Mouse (Mus musculus): Measurements from ENCODE around the gene Ube2r2. TPM values are rescaled to one million over a fixed set of nuclear protein-coding genes. Genes with fewer than 3 reads are reported as not detected.

The Ube2r2 gene
- polyA plus RNA-seq, 1 experiment from 2014 or later: 90.7 TPM

GRCm38 (mm10) chr4:41174631-41175030 lies 39.1 kb downstream of the Ube2r2 start:
- no peaks in the 10 kb centered on the region for H3K27me3 ChIP-seq (replicated peaks; ENCODE audit: control insufficient read depth, insufficient read depth, low read length)
- H3K27ac ChIP-seq (replicated peaks; ENCODE audit: low read depth, low read length): no peak overlapping the region
- peaks cover 41% of the 10 kb centered on the region for H3K36me3 ChIP-seq (ENCODE audit: control insufficient read depth, insufficient read depth, low read length)
- ATAC-seq (ENCODE audit: low read depth) (no peak), DNase-seq (ENCODE audit: low spot score) (peak; percentile 35)
- WGBS: 74% methylated on average over 2 of the region's 2 CpGs
- no peaks in the 10 kb centered on the region for H3K9me3 ChIP-seq (ENCODE audit: control insufficient read depth, low read length)
- no peaks in the 10 kb centered on the region for H3K4me1 ChIP-seq (ENCODE audit: control insufficient read depth, insufficient read depth, low read length)
- H3K4me3 ChIP-seq (ENCODE audit: low read depth, low read length): no peak overlapping the region
- H3K9ac ChIP-seq (ENCODE audit: low read depth, low read length): no peak overlapping the region
- H3K4me2 ChIP-seq (ENCODE audit: low read depth, low read length): no peak overlapping the region

GRCm38 (mm10) chr4:41179825-41180725 lies 44.5 kb downstream of the Ube2r2 start:
- Histone ChIP-seq H3K4me3 (ENCODE audit: low read depth, low read length) (no peak overlapping the region), H3K9me3 (ENCODE audit: control insufficient read depth, low read length) (no peaks in the 10 kb centered on the region), H3K36me3 (ENCODE audit: control insufficient read depth, insufficient read depth, low read length) (peaks cover 73% of the 10 kb centered on the region), H3K4me1 (ENCODE audit: control insufficient read depth, insufficient read depth, low read length) (no peaks in the 10 kb centered on the region), H3K27ac (replicated peaks; ENCODE audit: low read depth, low read length) (no peak overlapping the region), H3K4me2 (ENCODE audit: low read depth, low read length) (no peak overlapping the region), H3K27me3 (replicated peaks; ENCODE audit: control insufficient read depth, insufficient read depth, low read length) (no peaks in the 10 kb centered on the region), H3K9ac (ENCODE audit: low read depth, low read length) (no peak overlapping the region)
- 89% methylated on average over 15 of the region's 15 CpGs for WGBS
- no peak for ATAC-seq (ENCODE audit: low read depth)
- no peak for DNase-seq (ENCODE audit: low spot score)

GRCm38 (mm10) chr4:41189809-41190208 lies 54.3 kb downstream of the Ube2r2 start:
- 90% methylated on average over 2 of the region's 2 CpGs for WGBS
- no peak overlapping the region for H3K27ac ChIP-seq (replicated peaks; ENCODE audit: low read depth, low read length)
- ATAC-seq (ENCODE audit: low read depth): no peak

DNA sequence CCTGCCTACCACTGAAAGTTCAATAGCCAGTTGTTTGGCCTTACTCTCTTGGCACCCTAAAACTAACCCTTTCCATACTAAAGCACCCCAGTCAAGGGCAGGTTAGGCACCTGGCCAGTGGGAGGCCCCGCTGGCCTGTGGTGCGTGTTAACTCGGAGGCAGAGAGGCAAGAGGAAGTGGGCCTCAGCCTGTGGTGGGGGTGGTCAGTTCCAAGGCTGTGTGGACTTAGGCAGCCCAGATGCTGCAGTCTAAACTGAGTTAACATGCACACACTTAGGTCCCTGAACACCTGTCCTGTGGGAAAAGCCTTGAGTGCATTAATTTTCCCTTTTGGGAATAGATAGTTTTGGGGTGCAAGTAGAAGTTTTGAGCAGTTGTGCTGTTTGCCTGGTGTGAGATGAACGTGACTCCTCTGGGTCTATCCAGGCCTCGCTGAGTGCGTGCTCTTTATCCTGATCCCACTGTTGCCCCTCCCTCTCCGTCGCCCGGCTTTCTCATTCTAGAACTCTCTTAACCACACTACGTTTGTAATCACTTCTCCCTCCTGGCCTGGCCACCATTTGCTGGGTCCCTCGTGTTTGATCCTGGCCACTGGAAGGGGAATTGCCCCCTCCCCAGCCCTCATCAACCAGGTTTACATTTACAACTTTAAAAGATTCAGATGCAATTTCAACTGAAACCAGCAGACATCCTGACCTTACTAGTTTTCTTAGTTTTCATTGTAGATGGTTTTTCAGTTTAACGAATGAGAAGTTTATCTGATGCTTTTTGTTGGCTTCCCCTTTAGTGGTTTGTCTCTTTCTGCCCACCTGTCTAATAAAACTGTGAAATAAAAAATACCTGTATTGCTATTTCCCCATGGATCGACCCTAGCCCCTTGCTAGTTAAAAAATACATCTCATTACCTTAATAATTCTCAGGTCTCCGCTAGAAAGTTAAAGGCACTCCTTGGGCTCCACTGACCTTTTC lies 57.3 kb downstream of the Ube2r2 start:
- DNase-seq (ENCODE audit: low spot score): peak; percentile 14
- no peaks in the 10 kb centered on the region for H3K27me3 ChIP-seq (replicated peaks; ENCODE audit: control insufficient read depth, insufficient read depth, low read length)
- 65% methylated on average over 14 of the region's 14 CpGs for WGBS
- no peak overlapping the region for H3K4me2 ChIP-seq (ENCODE audit: low read depth, low read length)
- no peaks in the 10 kb centered on the region for H3K9me3 ChIP-seq (ENCODE audit: control insufficient read depth, low read length)
- peaks cover 88% of the 10 kb centered on the region for H3K36me3 ChIP-seq (ENCODE audit: control insufficient read depth, insufficient read depth, low read length)
- no peaks in the 10 kb centered on the region for H3K4me1 ChIP-seq (ENCODE audit: control insufficient read depth, insufficient read depth, low read length)
- no peak overlapping the region for H3K4me3 ChIP-seq (ENCODE audit: low read depth, low read length)
- ATAC-seq (ENCODE audit: low read depth): no peak
- no peak overlapping the region for H3K9ac ChIP-seq (ENCODE audit: low read depth, low read length)
- no peak overlapping the region for H3K27ac ChIP-seq (replicated peaks; ENCODE audit: low read depth, low read length)

More at GRCm38 (mm10) chr4:41189809-41190208, 54.3 kb downstream of the Ube2r2 start:
- DNase-seq (ENCODE audit: low spot score): no peak
- Histone ChIP-seq H3K9ac (ENCODE audit: low read depth, low read length) (no peak overlapping the region), H3K27me3 (replicated peaks; ENCODE audit: control insufficient read depth, insufficient read depth, low read length) (no peaks in the 10 kb centered on the region), H3K4me1 (ENCODE audit: control insufficient read depth, insufficient read depth, low read length) (no peaks in the 10 kb centered on the region), H3K4me2 (ENCODE audit: low read depth, low read length) (no peak overlapping the region), H3K4me3 (ENCODE audit: low read depth, low read length) (no peak overlapping the region), H3K36me3 (ENCODE audit: control insufficient read depth, insufficient read depth, low read length) (peaks cover 92% of the 10 kb centered on the region), H3K9me3 (ENCODE audit: control insufficient read depth, low read length) (no peaks in the 10 kb centered on the region)

- no peak overlapping the region for H3K9ac ChIP-seq (ENCODE audit: low read depth, low read length)
- H3K4me3 ChIP-seq (ENCODE audit: low read depth, low read length): no peak overlapping the region
- DNase-seq (ENCODE audit: low spot score): no peak
- H3K36me3 ChIP-seq (ENCODE audit: control insufficient read depth, insufficient read depth, low read length): peaks cover 93% of the 10 kb centered on the region
- no peak overlapping the region for H3K4me2 ChIP-seq (ENCODE audit: low read depth, low read length)
- no peak for ATAC-seq (ENCODE audit: low read depth)
- peak overlapping the region; percentile 21; the same call in 1 of the 2 replicates for H3K27ac ChIP-seq (replicated peaks; ENCODE audit: low read depth, low read length)
- H3K27me3 ChIP-seq (replicated peaks; ENCODE audit: control insufficient read depth, insufficient read depth, low read length): no peaks in the 10 kb centered on the region
- WGBS: 88% methylated on average over 15 of the region's 15 CpGs
- no peaks in the 10 kb centered on the region for H3K9me3 ChIP-seq (ENCODE audit: control insufficient read depth, low read length)
- no peaks in the 10 kb centered on the region for H3K4me1 ChIP-seq (ENCODE audit: control insufficient read depth, insufficient read depth, low read length)
Measured at GRCm38 (mm10) chr4:41195328-41195727, 59.8 kb downstream of the Ube2r2 start.

- Histone ChIP-seq H3K27me3 (replicated peaks; ENCODE audit: control insufficient read depth, insufficient read depth, low read length) (no peaks in the 10 kb centered on the region), H3K4me1 (ENCODE audit: control insufficient read depth, insufficient read depth, low read length) (no peaks in the 10 kb centered on the region), H3K9me3 (ENCODE audit: control insufficient read depth, low read length) (no peaks in the 10 kb centered on the region), H3K4me2 (ENCODE audit: low read depth, low read length) (no peak overlapping the region), H3K9ac (ENCODE audit: low read depth, low read length) (no peak overlapping the region), H3K27ac (replicated peaks; ENCODE audit: low read depth, low read length) (peak overlapping the region; percentile 25), H3K4me3 (ENCODE audit: low read depth, low read length) (no peak overlapping the region), H3K36me3 (ENCODE audit: control insufficient read depth, insufficient read depth, low read length) (peaks cover 93% of the 10 kb centered on the region)
- ATAC-seq (ENCODE audit: low read depth) (0 out of 2 replicates have a peak, but pooled peaks have one; percentile 26), DNase-seq (ENCODE audit: low spot score) (peak; percentile 56)
- WGBS: 37% methylated on average over 3 of the region's 3 CpGs
Measured at GRCm38 (mm10) chr4:41196861-41197610, 61.5 kb downstream of the Ube2r2 start.

DNA sequence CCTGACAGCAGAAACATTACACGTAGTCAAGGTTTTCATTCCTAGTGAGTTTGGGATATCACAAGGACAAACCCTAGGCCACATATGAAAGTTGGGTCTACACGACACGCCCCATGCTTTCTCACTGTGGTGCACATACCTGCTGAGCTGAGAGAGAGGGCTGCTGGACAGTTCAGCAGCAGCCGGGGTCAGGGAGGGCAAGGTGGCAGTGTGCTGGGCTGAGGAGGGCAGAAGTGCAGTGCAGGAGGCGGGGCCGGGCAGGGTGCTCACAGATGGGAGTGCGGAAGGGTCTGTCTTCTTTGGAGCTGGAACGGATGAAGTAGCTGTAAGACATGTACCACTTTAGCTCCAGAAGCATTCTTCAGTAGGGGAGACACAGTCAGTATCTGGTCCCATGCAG lies 66.6 kb downstream of the Ube2r2 start:
- H3K9ac ChIP-seq (ENCODE audit: low read depth, low read length): no peak overlapping the region
- no peaks in the 10 kb centered on the region for H3K9me3 ChIP-seq (ENCODE audit: control insufficient read depth, low read length)
- ATAC-seq (ENCODE audit: low read depth): no peak
- no peak overlapping the region for H3K27ac ChIP-seq (replicated peaks; ENCODE audit: low read depth, low read length)
- H3K4me2 ChIP-seq (ENCODE audit: low read depth, low read length): no peak overlapping the region
- H3K27me3 ChIP-seq (replicated peaks; ENCODE audit: control insufficient read depth, insufficient read depth, low read length): no peaks in the 10 kb centered on the region
- H3K4me3 ChIP-seq (ENCODE audit: low read depth, low read length): no peak overlapping the region
- no peak for DNase-seq (ENCODE audit: low spot score)
- H3K4me1 ChIP-seq (ENCODE audit: control insufficient read depth, insufficient read depth, low read length): no peaks in the 10 kb centered on the region
- peaks cover 91% of the 10 kb centered on the region for H3K36me3 ChIP-seq (ENCODE audit: control insufficient read depth, insufficient read depth, low read length)
- WGBS: 93% methylated on average over 8 of the region's 8 CpGs

GRCm38 (mm10) chr4:41205751-41206150 lies 70.2 kb downstream of the Ube2r2 start:
- ATAC-seq (ENCODE audit: low read depth) (no peak), DNase-seq (ENCODE audit: low spot score) (no peak)
- H3K36me3 ChIP-seq (ENCODE audit: control insufficient read depth, insufficient read depth, low read length): peaks cover 97% of the 10 kb centered on the region
- no peaks in the 10 kb centered on the region for H3K9me3 ChIP-seq (ENCODE audit: control insufficient read depth, low read length)
- no peak overlapping the region for H3K9ac ChIP-seq (ENCODE audit: low read depth, low read length)
- H3K4me1 ChIP-seq (ENCODE audit: control insufficient read depth, insufficient read depth, low read length): no peaks in the 10 kb centered on the region
- 95% methylated on average over 8 of the region's 8 CpGs for WGBS
- H3K27ac ChIP-seq (replicated peaks; ENCODE audit: low read depth, low read length): no peak overlapping the region
- H3K4me3 ChIP-seq (ENCODE audit: low read depth, low read length): no peak overlapping the region
- H3K4me2 ChIP-seq (ENCODE audit: low read depth, low read length): no peak overlapping the region
- H3K27me3 ChIP-seq (replicated peaks; ENCODE audit: control insufficient read depth, insufficient read depth, low read length): no peaks in the 10 kb centered on the region
